Mouse (Mus musculus) small intestine, adult 2 months (tissue): ENCODE results near the gene St7. TPM values are rescaled to one million over a fixed set of nuclear protein-coding genes. Genes with fewer than 3 reads are reported as not detected.

Source experiments
- H3K27ac ChIP-seq: fragments of 200-500 bp; 2 replicates; pipeline ENCODE4 v1.5.1; 2012; ENCODE audit warnings: low read depth, low read length, control low read depth, inconsistent platforms; ENCODE audit not compliant: insufficient read depth
- H3K27me3 ChIP-seq: fragments of 200-500 bp; 2 replicates; pipeline ENCODE4 v1.6.1; 2012; ENCODE audit warnings: mild to moderate bottlenecking, moderate library complexity, low read length, inconsistent platforms; ENCODE audit not compliant: control insufficient read depth, insufficient read depth
- H3K36me3 ChIP-seq: fragments of 200-500 bp; 2 replicates; pipeline ENCODE4 v1.6.1; 2012; ENCODE audit warnings: mild to moderate bottlenecking, low read length, control low read depth, inconsistent platforms; ENCODE audit not compliant: control insufficient read depth, insufficient read depth
- H3K4me1 ChIP-seq: fragments of 200-500 bp; 2 replicates; pipeline ENCODE4 v1.6.1; 2012; ENCODE audit warnings: low read length, inconsistent platforms, mixed read lengths; ENCODE audit not compliant: control insufficient read depth, insufficient read depth, insufficient read length
- H3K4me3 ChIP-seq: fragments of 200-500 bp; 2 replicates; pipeline ENCODE4 v1.5.1; 2012; ENCODE audit warnings: low read depth, mild to moderate bottlenecking, control low read depth, inconsistent platforms, low read length, moderate library complexity
- CTCF ChIP-seq: fragments of 200-500 bp; IDR thresholded peaks from 2 replicates; pipeline ENCODE4 v1.5.1; 2012; ENCODE audit warnings: low read depth, mild to moderate bottlenecking, control low read depth, inconsistent platforms, low read length, moderate library complexity, mixed read lengths; ENCODE audit not compliant: insufficient replicate concordance, insufficient read length; ENCODE audit errors: extremely low read depth
- POLR2A ChIP-seq: fragments of 200-500 bp; IDR thresholded peaks from 2 replicates; pipeline ENCODE4 v1.6.1; 2012; ENCODE audit warnings: low read depth, mild to moderate bottlenecking, control low read depth, inconsistent platforms, low read length, moderate library complexity
- WGBS: fragments of 180-500 bp; shearing (Covaris S2); methylation state at CpG from one replicate; pipeline ENCODE4 v1.1.7; 2018; 5-methylcytosine and 5-hydroxymethylcytosine counted together
- polyA plus RNA-seq: library from polyadenylated mRNA; depleted of rRNA; stranded (reverse); fragments of >200 nt; gene quantifications from 2 replicates; pipeline ENCODE4 v1.2.3, GENCODE M21; 2012

Gene St7
- polyA plus RNA-seq, 1 experiment: 3.3 TPM

GRCm38 (mm10) chr6:17871831-17872372, 179.2 kb downstream of the St7 start:
- no peak overlapping the region for H3K4me3 ChIP-seq
- WGBS: 70% methylated on average over 3 of the region's 3 CpGs
- no peaks in the 10 kb centered on the region for H3K36me3 ChIP-seq
- no peaks in the 10 kb centered on the region for H3K27me3 ChIP-seq
- H3K4me1 ChIP-seq: no peaks in the 10 kb centered on the region
- TF ChIP-seq CTCF (no peak), POLR2A (no peak)
- H3K27ac ChIP-seq: no peak overlapping the region

GRCm38 (mm10) chr6:17875606-17876005, 182.9 kb downstream of the St7 start:
- no peak for TF ChIP-seq CTCF
- H3K36me3 ChIP-seq: no peaks in the 10 kb centered on the region
- H3K27me3 ChIP-seq: no peaks in the 10 kb centered on the region
- H3K4me1 ChIP-seq: no peaks in the 10 kb centered on the region
- H3K27ac ChIP-seq: no peak overlapping the region
- 82% methylated on average over 7 of the region's 7 CpGs for WGBS
- no peak overlapping the region for H3K4me3 ChIP-seq

- H3K27ac ChIP-seq: no peak overlapping the region
- no peaks in the 10 kb centered on the region for H3K36me3 ChIP-seq
- H3K4me1 ChIP-seq: no peaks in the 10 kb centered on the region
- TF ChIP-seq POLR2A (no peak), CTCF (no peak)
- no peaks in the 10 kb centered on the region for H3K27me3 ChIP-seq
- 94% methylated on average over 3 of the region's 3 CpGs for WGBS
- no peak overlapping the region for H3K4me3 ChIP-seq
These were observed 183.4 kb downstream of the St7 start for GRCm38 (mm10) chr6:17876023-17876613.

- TF ChIP-seq POLR2A: no peak
- no peak for TF ChIP-seq CTCF
- no peaks in the 10 kb centered on the region for H3K36me3 ChIP-seq
- 87% methylated on average over 7 of the region's 7 CpGs for WGBS
- no peak overlapping the region for H3K27ac ChIP-seq
- H3K4me1 ChIP-seq: no peaks in the 10 kb centered on the region
- H3K4me3 ChIP-seq: no peak overlapping the region
- no peaks in the 10 kb centered on the region for H3K27me3 ChIP-seq
These were observed 184.0 kb downstream of the St7 start for GRCm38 (mm10) chr6:17876670-17877179.

- H3K4me3 ChIP-seq: no peak overlapping the region
- H3K27me3 ChIP-seq: no peaks in the 10 kb centered on the region
- H3K4me1 ChIP-seq: no peaks in the 10 kb centered on the region
- 0 out of 2 replicates have a peak, but pooled peaks cover 4% of the 10 kb centered on the region for H3K36me3 ChIP-seq
- H3K27ac ChIP-seq: no peak overlapping the region
- TF ChIP-seq CTCF (no peak), POLR2A (no peak)
These were observed 190.2 kb downstream of the St7 start for GRCm38 (mm10) chr6:17882943-17883342.

- TF ChIP-seq CTCF (no peak), POLR2A (no peak)
- Histone ChIP-seq H3K4me3 (no peak overlapping the region), H3K4me1 (no peaks in the 10 kb centered on the region), H3K27me3 (no peaks in the 10 kb centered on the region), H3K36me3 (0 out of 2 replicates have a peak, but pooled peaks cover 4% of the 10 kb centered on the region), H3K27ac (no peak overlapping the region)
- WGBS: 89% methylated on average over 6 of the region's 6 CpGs
These were observed 195.0 kb downstream of the St7 start for GRCm38 (mm10) chr6:17887765-17888164.

- 95% methylated on average over 3 of the region's 3 CpGs for WGBS
- Histone ChIP-seq H3K4me1 (no peaks in the 10 kb centered on the region), H3K36me3 (0 out of 2 replicates have a peak, but pooled peaks cover 1% of the 10 kb centered on the region), H3K27ac (no peak overlapping the region), H3K27me3 (no peaks in the 10 kb centered on the region), H3K4me3 (no peak overlapping the region)
- TF ChIP-seq CTCF (no peak), POLR2A (no peak)
These were observed 202.8 kb downstream of the St7 start for GRCm38 (mm10) chr6:17895562-17895961.
